Mouse (Mus musculus): Measurements from ENCODE around the gene Ggact. TPM values are rescaled to one million over a fixed set of nuclear protein-coding genes. Genes with fewer than 3 reads are reported as not detected.

Gene Ggact
- polyA plus RNA-seq, 1 experiment: 18.1 TPM

GRCm38 (mm10) chr14:122905007-122905406, 8.6 kb downstream of the Ggact start:
- Histone ChIP-seq H3K36me3 (ENCODE audit: control insufficient read depth, insufficient read depth) (peaks cover 14% of the 10 kb centered on the region), H3K79me2 (ENCODE audit: control insufficient read depth, insufficient read depth) (peaks cover 17% of the 10 kb centered on the region), H3K4me3 (ENCODE audit: insufficient read depth, poor library complexity, severe bottlenecking) (no peak overlapping the region), H3K27me3 (ENCODE audit: control insufficient read depth, insufficient read depth, insufficient read length) (no peaks in the 10 kb centered on the region), H3ac (ENCODE audit: control insufficient read depth, insufficient read length, low read depth) (no peak overlapping the region), H3K79me3 (ENCODE audit: low read depth) (peaks cover 6% of the 10 kb centered on the region)
- TF ChIP-seq MYOD1 (IDR thresholded peaks at IDR 0.05; ENCODE audit: control insufficient read depth, insufficient read length, low read depth): no peak
- TF ChIP-seq MAX (IDR thresholded peaks at IDR 0.05): no peak
- no peak for TF ChIP-seq USF1 (IDR thresholded peaks at IDR 0.05; ENCODE audit: low read depth)
- TF ChIP-seq CEBPB (IDR thresholded peaks at IDR 0.05; ENCODE audit: low read depth): no peak

GRCm38 (mm10) chr14:122903923-122904351, 9.6 kb downstream of the Ggact start:
- H3K79me3 ChIP-seq (ENCODE audit: low read depth): peaks cover 6% of the 10 kb centered on the region
- H3K27me3 ChIP-seq (ENCODE audit: control insufficient read depth, insufficient read depth, insufficient read length): no peaks in the 10 kb centered on the region
- peaks cover 14% of the 10 kb centered on the region for H3K36me3 ChIP-seq (ENCODE audit: control insufficient read depth, insufficient read depth)
- H3K4me3 ChIP-seq (ENCODE audit: insufficient read depth, poor library complexity, severe bottlenecking): no peak overlapping the region
- H3K79me2 ChIP-seq (ENCODE audit: control insufficient read depth, insufficient read depth): peaks cover 17% of the 10 kb centered on the region
- TF ChIP-seq USF1 (IDR thresholded peaks at IDR 0.05; ENCODE audit: low read depth) (no peak), MYOD1 (IDR thresholded peaks at IDR 0.05; ENCODE audit: control insufficient read depth, insufficient read length, low read depth) (no peak), CEBPB (IDR thresholded peaks at IDR 0.05; ENCODE audit: low read depth) (no peak), CTCF (IDR thresholded peaks at IDR 0.05; ENCODE audit: control insufficient read depth, insufficient read depth, insufficient read length) (no peak), MYOG (IDR thresholded peaks at IDR 0.05; ENCODE audit: control insufficient read depth, extremely low read depth, insufficient read length) (no peak), FOSL1 (IDR thresholded peaks at IDR 0.05; ENCODE audit: insufficient read depth, low read length, poor library complexity, severe bottlenecking) (no peak), MAX (IDR thresholded peaks at IDR 0.05) (no peak)
- no peak overlapping the region for H3ac ChIP-seq (ENCODE audit: control insufficient read depth, insufficient read length, low read depth)

GRCm38 (mm10) chr14:122902884-122903283, 10.7 kb downstream of the Ggact start:
- TF ChIP-seq CEBPB (IDR thresholded peaks at IDR 0.05; ENCODE audit: low read depth) (no peak), MYOG (IDR thresholded peaks at IDR 0.05; ENCODE audit: control insufficient read depth, extremely low read depth, insufficient read length) (no peak), MYOD1 (IDR thresholded peaks at IDR 0.05; ENCODE audit: control insufficient read depth, insufficient read length, low read depth) (no peak), FOSL1 (IDR thresholded peaks at IDR 0.05; ENCODE audit: insufficient read depth, low read length, poor library complexity, severe bottlenecking) (no peak), USF1 (IDR thresholded peaks at IDR 0.05; ENCODE audit: low read depth) (no peak)
- H3K36me3 ChIP-seq (ENCODE audit: control insufficient read depth, insufficient read depth): peaks cover 14% of the 10 kb centered on the region
- H3K79me3 ChIP-seq (ENCODE audit: low read depth): peaks cover 2% of the 10 kb centered on the region
- no peaks in the 10 kb centered on the region for H3K27me3 ChIP-seq (ENCODE audit: control insufficient read depth, insufficient read depth, insufficient read length)
- no peak overlapping the region for H3ac ChIP-seq (ENCODE audit: control insufficient read depth, insufficient read length, low read depth)
- H3K79me2 ChIP-seq (ENCODE audit: control insufficient read depth, insufficient read depth): peaks cover 10% of the 10 kb centered on the region
- no peak overlapping the region for H3K4me3 ChIP-seq (ENCODE audit: insufficient read depth, poor library complexity, severe bottlenecking)

- no peak for TF ChIP-seq FOSL1 (IDR thresholded peaks at IDR 0.05; ENCODE audit: insufficient read depth, low read length, poor library complexity, severe bottlenecking)
- TF ChIP-seq MAX (IDR thresholded peaks at IDR 0.05): no peak
- no peak for TF ChIP-seq MYOD1 (IDR thresholded peaks at IDR 0.05; ENCODE audit: control insufficient read depth, insufficient read length, low read depth)
- no peak for TF ChIP-seq MYOG (IDR thresholded peaks at IDR 0.05; ENCODE audit: control insufficient read depth, extremely low read depth, insufficient read length)
- TF ChIP-seq CEBPB (IDR thresholded peaks at IDR 0.05; ENCODE audit: low read depth): no peak
- no peak for TF ChIP-seq USF1 (IDR thresholded peaks at IDR 0.05; ENCODE audit: low read depth)
- no peak for TF ChIP-seq CTCF (IDR thresholded peaks at IDR 0.05; ENCODE audit: control insufficient read depth, insufficient read depth, insufficient read length)
- no peak overlapping the region for H3ac ChIP-seq (ENCODE audit: control insufficient read depth, insufficient read length, low read depth)
- H3K36me3 ChIP-seq (ENCODE audit: control insufficient read depth, insufficient read depth): peaks cover 14% of the 10 kb centered on the region
- peaks cover 2% of the 10 kb centered on the region for H3K79me2 ChIP-seq (ENCODE audit: control insufficient read depth, insufficient read depth)
- H3K79me3 ChIP-seq (ENCODE audit: low read depth): no peaks in the 10 kb centered on the region
- H3K4me3 ChIP-seq (ENCODE audit: insufficient read depth, poor library complexity, severe bottlenecking): no peak overlapping the region
- no peaks in the 10 kb centered on the region for H3K27me3 ChIP-seq (ENCODE audit: control insufficient read depth, insufficient read depth, insufficient read length)
These were observed 11.4 kb downstream of the Ggact start for GRCm38 (mm10) chr14:122902136-122902535.

- H3K4me3 ChIP-seq (ENCODE audit: insufficient read depth, poor library complexity, severe bottlenecking): no peak overlapping the region
- TF ChIP-seq MAX (IDR thresholded peaks at IDR 0.05): no peak
- TF ChIP-seq MYOD1 (IDR thresholded peaks at IDR 0.05; ENCODE audit: control insufficient read depth, insufficient read length, low read depth): no peak
- no peak for TF ChIP-seq MYOG (IDR thresholded peaks at IDR 0.05; ENCODE audit: control insufficient read depth, extremely low read depth, insufficient read length)
- no peak for TF ChIP-seq FOSL1 (IDR thresholded peaks at IDR 0.05; ENCODE audit: insufficient read depth, low read length, poor library complexity, severe bottlenecking)
- TF ChIP-seq CTCF (IDR thresholded peaks at IDR 0.05; ENCODE audit: control insufficient read depth, insufficient read depth, insufficient read length): no peak
- TF ChIP-seq CEBPB (IDR thresholded peaks at IDR 0.05; ENCODE audit: low read depth): no peak
- no peak for TF ChIP-seq USF1 (IDR thresholded peaks at IDR 0.05; ENCODE audit: low read depth)
- no peaks in the 10 kb centered on the region for H3K79me2 ChIP-seq (ENCODE audit: control insufficient read depth, insufficient read depth)
- H3K79me3 ChIP-seq (ENCODE audit: low read depth): no peaks in the 10 kb centered on the region
- H3K36me3 ChIP-seq (ENCODE audit: control insufficient read depth, insufficient read depth): peaks cover 14% of the 10 kb centered on the region
- no peaks in the 10 kb centered on the region for H3K27me3 ChIP-seq (ENCODE audit: control insufficient read depth, insufficient read depth, insufficient read length)
- H3ac ChIP-seq (ENCODE audit: control insufficient read depth, insufficient read length, low read depth): no peak overlapping the region
These were observed 11.8 kb downstream of the Ggact start for GRCm38 (mm10) chr14:122901715-122902114.

- Histone ChIP-seq H3K4me3 (ENCODE audit: insufficient read depth, poor library complexity, severe bottlenecking) (no peak overlapping the region), H3K79me3 (ENCODE audit: low read depth) (no peaks in the 10 kb centered on the region), H3K36me3 (ENCODE audit: control insufficient read depth, insufficient read depth) (peaks cover 14% of the 10 kb centered on the region), H3ac (ENCODE audit: control insufficient read depth, insufficient read length, low read depth) (no peak overlapping the region), H3K79me2 (ENCODE audit: control insufficient read depth, insufficient read depth) (no peaks in the 10 kb centered on the region), H3K27me3 (ENCODE audit: control insufficient read depth, insufficient read depth, insufficient read length) (no peaks in the 10 kb centered on the region)
- TF ChIP-seq CEBPB (IDR thresholded peaks at IDR 0.05; ENCODE audit: low read depth) (no peak), MYOG (IDR thresholded peaks at IDR 0.05; ENCODE audit: control insufficient read depth, extremely low read depth, insufficient read length) (no peak), USF1 (IDR thresholded peaks at IDR 0.05; ENCODE audit: low read depth) (no peak), FOSL1 (IDR thresholded peaks at IDR 0.05; ENCODE audit: insufficient read depth, low read length, poor library complexity, severe bottlenecking) (no peak), CTCF (IDR thresholded peaks at IDR 0.05; ENCODE audit: control insufficient read depth, insufficient read depth, insufficient read length) (no peak), MYOD1 (IDR thresholded peaks at IDR 0.05; ENCODE audit: control insufficient read depth, insufficient read length, low read depth) (no peak), MAX (IDR thresholded peaks at IDR 0.05) (no peak)
These were observed 12.4 kb downstream of the Ggact start for GRCm38 (mm10) chr14:122901177-122901576.
